In the genomic region with DNA sequence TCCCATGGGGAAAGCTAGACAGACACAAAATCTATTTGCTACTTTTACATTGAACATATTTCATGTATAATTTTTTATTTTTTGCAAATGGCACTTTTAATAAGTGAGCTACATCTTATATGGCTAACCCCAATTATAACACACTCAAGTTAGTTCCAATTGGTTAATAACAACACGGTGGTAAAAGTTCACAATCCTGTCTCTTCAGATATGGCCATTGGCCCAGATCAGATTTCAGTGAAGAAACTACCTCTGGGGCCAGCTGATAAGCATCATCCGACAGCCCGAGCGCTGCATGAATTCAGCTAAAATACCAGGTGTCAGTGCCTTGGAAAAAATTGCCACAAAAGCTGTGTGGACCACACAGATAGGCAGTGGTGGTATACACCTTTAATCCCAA, we compare ENCODE assay signal across 16 mouse cellular contexts. TPM values are rescaled to one million over a fixed set of nuclear protein-coding genes. Genes with fewer than 3 reads are reported as not detected.
"Had no signal": no experiment of that assay in that cellular context is flagged by ENCODE, and none has a peak within 500 bp of the region (broad histone marks: within the 10 kb centered on the region; RNA-seq: fewer than 3 reads in every experiment).

No protein-coding gene starts in this region.

- H3K36me3 ChIP-seq: neural tube, embryonic 13.5 days; neural tube, embryonic 15.5 days; stomach, embryonic 15.5 days had no signal

- H3K4me2 ChIP-seq: neural tube, embryonic 13.5 days; neural tube, embryonic 15.5 days; stomach, embryonic 15.5 days had no signal

- H3K27ac ChIP-seq: neural tube, embryonic 13.5 days; neural tube, embryonic 15.5 days; stomach, embryonic 15.5 days; stomach, postnatal 0 days had no signal

- H3K4me3 ChIP-seq: neural tube, embryonic 13.5 days; neural tube, embryonic 15.5 days; stomach, embryonic 15.5 days had no signal

- DNase-seq: right cerebral cortex, adult 18-20 months; right cerebral cortex, postnatal 14 days; right cerebral cortex, postnatal 25 days; right cerebral cortex, postnatal 4 days; spleen, adult 18-20 months; thymus, adult 18-20 months; thymus, adult 2 months; thymus, postnatal 14 days; thymus, postnatal 25 days; thymus, postnatal 36 days; thymus, postnatal 4 days had no signal

- H3K9me3 ChIP-seq: neural tube, embryonic 13.5 days; neural tube, embryonic 15.5 days; stomach, embryonic 15.5 days had no signal

- H3K9ac ChIP-seq: neural tube, embryonic 13.5 days; neural tube, embryonic 15.5 days; stomach, embryonic 15.5 days had no signal

- H3K27me3 ChIP-seq: neural tube, embryonic 13.5 days; neural tube, embryonic 15.5 days; stomach, embryonic 15.5 days had no signal

RNA-seq across cellular contexts. Expression of gene Fkbp14, which starts 9.4 kb away (rescaled TPM):
- total RNA-seq: neutrophil, adult 5-6 weeks had no signal

RNA-seq across cellular contexts. Expression of gene Scrn1, which starts 21.4 kb away (rescaled TPM):
- total RNA-seq: neutrophil, adult 5-6 weeks had no signal
